Mouse (Mus musculus) heart, postnatal 0 days (tissue): ENCODE measurements at regions not wholly inside any gene's neighbourhood (a gene's known extent, or its start where the extent isn't known, plus 50 kb on each side); places are given as distances from the start of the nearest gene placed in this dataset.
A peak's percentile ranks its signal among the peaks of the same experiment; 100 is the strongest.

ENCODE experiments used
- ATAC-seq: fragments of 200-750 bp; cut with Nextera tagmentation; 2 replicates; pipeline ENCODE4 v1.8.0; 2017; ENCODE audit warnings: low read depth, moderate number of reproducible peaks, moderate library complexity; ENCODE audit not compliant: insufficient read depth
- DNase-seq: peaks from one replicate; pipeline ENCODE4 v3.0.0-alpha.2; 2016; ENCODE audit warnings: low spot score
- H3K27ac ChIP-seq: fragments of 300-500 bp; sonication (generic); 2 replicates; pipeline ENCODE4 v1.5.1; 2014; ENCODE audit warnings: low read depth, mild to moderate bottlenecking
- H3K27me3 ChIP-seq: fragments of 300-500 bp; sonication (generic); 2 replicates; pipeline ENCODE4 v1.6.1; 2014; ENCODE audit warnings: low read length, mixed read lengths; ENCODE audit not compliant: control insufficient read depth, insufficient read depth
- H3K36me3 ChIP-seq: fragments of 300-500 bp; sonication (generic); replicated peaks from 2 replicates; pipeline ENCODE4 v1.6.1; 2014; ENCODE audit warnings: low read length, mixed read lengths; ENCODE audit not compliant: control insufficient read depth, insufficient read depth
- H3K4me1 ChIP-seq: fragments of 300-500 bp; sonication (generic); 2 replicates; pipeline ENCODE4 v1.6.1; 2014; ENCODE audit warnings: antibody characterized with exemption; ENCODE audit not compliant: control insufficient read depth, insufficient read depth
- H3K4me2 ChIP-seq: fragments of 300-500 bp; sonication (generic); 2 replicates; pipeline ENCODE4 v1.6.1; 2014; ENCODE audit warnings: low read depth, mild to moderate bottlenecking, low read length, moderate library complexity
- H3K4me3 ChIP-seq: fragments of 300-500 bp; sonication (generic); 2 replicates; pipeline ENCODE4 v1.5.1; 2014; ENCODE audit warnings: low read depth, low read length
- H3K9ac ChIP-seq: fragments of 300-500 bp; sonication (generic); replicated peaks from 2 replicates; pipeline ENCODE4 v1.6.1; 2014; ENCODE audit warnings: low read depth, low read length, mixed read lengths
- H3K9me3 ChIP-seq: fragments of 300-500 bp; sonication (generic); replicated peaks from 2 replicates; pipeline ENCODE4 v1.6.1; 2016; ENCODE audit warnings: low read length; ENCODE audit not compliant: control insufficient read depth
- CTCF ChIP-seq: IDR thresholded peaks from 2 replicates; pipeline ENCODE4 v1.5.1; 2016; ENCODE audit warnings: antibody characterized with exemption, control low read depth, low read depth
- EP300 ChIP-seq: IDR thresholded peaks from 2 replicates; pipeline ENCODE4 v1.6.1; 2016; ENCODE audit warnings: antibody characterized with exemption, low read depth
- WGBS: fragments of 180-500 bp; shearing (Covaris S2); extraction: QIAGEN DNeasy Blood & Tissue Kit; methylation state at CpG from one replicate; pipeline ENCODE4 v1.1.7; 2014; 5-methylcytosine and 5-hydroxymethylcytosine counted together

- WGBS: 5% methylated on average over 10 of the region's 10 CpGs
- Histone ChIP-seq H3K27me3 (no peaks in the 10 kb centered on the region), H3K9me3 (no peaks in the 10 kb centered on the region), H3K4me2 (no peak overlapping the region), H3K36me3 (no peaks in the 10 kb centered on the region), H3K9ac (no peak overlapping the region), H3K27ac (no peak overlapping the region), H3K4me3 (no peak overlapping the region), H3K4me1 (no peaks in the 10 kb centered on the region)
- TF ChIP-seq CTCF (peak; percentile 76), EP300 (no peak)
- ATAC-seq (no peak), DNase-seq (peak; percentile 19)
These were observed 119.8 kb downstream of the Gm9195 start for GRCm38 (mm10) chr14:72371702-72372277.

DNA sequence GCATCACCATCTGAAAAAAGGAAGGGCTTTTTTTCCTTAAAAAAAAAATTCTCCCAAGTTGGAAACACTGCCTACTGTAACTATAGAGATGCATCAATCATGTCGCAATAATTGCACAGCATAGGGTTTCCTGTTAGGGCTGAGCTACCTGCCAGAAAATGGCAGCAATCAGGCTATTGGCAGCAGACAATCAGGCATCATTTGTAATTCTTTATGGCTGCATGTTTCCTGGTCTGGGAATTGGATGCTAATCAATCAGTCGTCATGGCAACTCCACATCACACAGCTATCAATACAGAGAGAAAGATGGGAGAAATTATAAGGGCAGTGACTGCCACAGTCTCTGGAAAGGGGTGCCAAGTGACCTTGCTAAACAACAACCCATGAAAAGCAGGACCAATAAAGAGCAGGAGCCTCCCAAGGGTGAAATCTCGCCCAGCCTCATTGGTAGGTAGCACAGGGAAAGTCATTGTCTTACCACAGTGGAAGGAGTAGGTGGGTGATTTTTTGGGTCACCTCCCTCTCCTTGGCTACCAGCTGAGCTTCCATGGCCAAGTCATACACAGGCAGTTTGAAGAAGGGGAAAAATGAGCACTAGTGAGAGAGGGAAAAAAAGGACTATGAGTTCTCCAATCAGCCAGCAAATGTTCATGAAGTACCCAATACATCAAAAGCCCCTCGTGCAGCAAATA lies 130.7 kb downstream of the Gm9195 start:
- no peak overlapping the region for H3K9ac ChIP-seq
- no peak for TF ChIP-seq CTCF
- no peak for TF ChIP-seq EP300
- H3K4me1 ChIP-seq: no peaks in the 10 kb centered on the region
- no peak for DNase-seq
- H3K27me3 ChIP-seq: no peaks in the 10 kb centered on the region
- H3K4me3 ChIP-seq: no peak overlapping the region
- H3K9me3 ChIP-seq: no peaks in the 10 kb centered on the region
- no peaks in the 10 kb centered on the region for H3K36me3 ChIP-seq
- WGBS: 68% methylated on average over 4 of the region's 4 CpGs
- H3K27ac ChIP-seq: no peak overlapping the region
- ATAC-seq: no peak
- no peak overlapping the region for H3K4me2 ChIP-seq

DNA sequence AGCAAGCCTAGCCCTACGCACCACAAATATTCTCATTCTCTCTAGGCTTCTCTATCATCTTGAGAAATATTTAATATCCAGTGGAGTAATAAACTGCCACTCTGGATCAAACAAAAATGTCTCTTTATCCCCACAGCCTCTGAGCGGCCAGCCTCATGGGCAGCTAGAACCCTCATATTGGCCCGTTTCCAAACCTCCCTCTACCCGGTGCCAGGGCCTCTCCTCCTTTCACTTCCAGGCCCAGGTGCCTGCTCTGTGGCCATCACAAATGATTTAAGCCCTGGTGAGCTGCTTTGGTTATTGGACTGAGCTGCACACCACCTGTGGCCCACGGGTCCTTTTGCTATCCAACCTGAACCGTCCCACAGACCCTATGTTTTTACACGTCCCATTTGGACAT lies 131.5 kb downstream of the Gm9195 start:
- no peaks in the 10 kb centered on the region for H3K27me3 ChIP-seq
- no peaks in the 10 kb centered on the region for H3K4me1 ChIP-seq
- no peaks in the 10 kb centered on the region for H3K36me3 ChIP-seq
- DNase-seq (no peak), ATAC-seq (no peak)
- H3K27ac ChIP-seq: no peak overlapping the region
- no peaks in the 10 kb centered on the region for H3K9me3 ChIP-seq
- H3K9ac ChIP-seq: no peak overlapping the region
- TF ChIP-seq EP300: no peak
- TF ChIP-seq CTCF: no peak
- H3K4me2 ChIP-seq: no peak overlapping the region
- WGBS: 77% methylated on average over 7 of the region's 7 CpGs
- H3K4me3 ChIP-seq: no peak overlapping the region

DNA sequence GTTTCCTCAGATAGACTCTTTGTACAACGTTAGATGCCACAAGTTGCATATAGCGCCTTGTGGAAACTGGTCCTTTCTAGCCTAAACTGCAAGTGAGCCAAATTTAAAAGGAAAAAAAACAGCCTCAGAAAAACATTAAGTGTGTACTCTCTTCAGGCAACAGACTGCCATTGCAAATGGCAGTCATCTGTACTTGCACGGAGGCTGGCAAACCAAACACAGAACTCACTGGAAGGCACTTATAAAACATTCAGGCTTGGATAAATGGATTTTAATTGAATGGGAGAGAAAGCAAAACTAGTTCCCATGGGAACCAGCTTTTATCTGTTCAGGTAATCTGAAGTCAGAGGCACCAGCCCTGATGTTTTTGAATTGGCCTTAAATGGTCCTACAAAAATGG lies 133.7 kb downstream of the Gm9195 start:
- H3K4me1 ChIP-seq: no peaks in the 10 kb centered on the region
- no peaks in the 10 kb centered on the region for H3K27me3 ChIP-seq
- H3K9me3 ChIP-seq: no peaks in the 10 kb centered on the region
- no peak overlapping the region for H3K27ac ChIP-seq
- DNase-seq (no peak), ATAC-seq (no peak)
- H3K4me2 ChIP-seq: no peak overlapping the region
- H3K36me3 ChIP-seq: no peaks in the 10 kb centered on the region
- TF ChIP-seq CTCF: no peak
- no peak for TF ChIP-seq EP300
- WGBS: 88% methylated on average over 3 of the region's 3 CpGs
- no peak overlapping the region for H3K4me3 ChIP-seq
- no peak overlapping the region for H3K9ac ChIP-seq

GRCm38 (mm10) chr14:72342181-72342580 lies 149.5 kb downstream of the Gm9195 start:
- Histone ChIP-seq H3K4me2 (no peak overlapping the region), H3K36me3 (no peaks in the 10 kb centered on the region), H3K27ac (no peak overlapping the region), H3K9ac (no peak overlapping the region), H3K4me1 (no peaks in the 10 kb centered on the region), H3K27me3 (no peaks in the 10 kb centered on the region), H3K9me3 (no peaks in the 10 kb centered on the region), H3K4me3 (no peak overlapping the region)
- TF ChIP-seq EP300 (no peak), CTCF (no peak)
- no peak for DNase-seq
- 42% methylated on average over 5 of the region's 5 CpGs for WGBS
- ATAC-seq: no peak

DNA sequence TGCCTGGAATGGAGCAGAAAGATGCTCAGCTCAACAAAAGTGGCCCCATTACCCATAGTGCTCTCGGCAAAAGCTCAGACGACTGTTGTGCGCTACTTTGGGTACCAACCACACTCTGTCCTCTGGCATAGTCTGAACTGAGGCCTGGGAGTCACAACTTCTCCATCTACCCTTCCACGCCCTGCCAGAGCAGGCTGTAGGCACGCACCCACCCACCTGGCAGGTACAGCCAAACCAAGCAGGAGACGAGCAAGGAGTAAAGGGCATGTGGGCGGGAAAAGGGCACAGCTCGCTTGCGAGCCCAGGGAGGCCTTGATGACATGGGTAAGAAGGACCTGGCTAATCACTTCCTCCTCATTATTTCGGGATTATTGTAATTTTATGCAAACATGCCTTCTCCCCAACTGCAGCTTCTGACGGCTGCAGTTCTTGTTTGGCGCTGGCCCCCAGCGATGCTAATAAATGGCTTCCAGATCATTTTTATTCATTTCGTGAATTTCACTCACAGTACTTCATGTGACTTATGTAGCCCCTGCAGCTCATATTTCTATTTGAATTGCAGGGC lies 150.0 kb downstream of the Gm9195 start:
- ATAC-seq: no peak
- H3K4me2 ChIP-seq: no peak overlapping the region
- no peaks in the 10 kb centered on the region for H3K36me3 ChIP-seq
- H3K4me1 ChIP-seq: no peaks in the 10 kb centered on the region
- DNase-seq: no peak
- H3K4me3 ChIP-seq: no peak overlapping the region
- no peak overlapping the region for H3K27ac ChIP-seq
- no peak overlapping the region for H3K9ac ChIP-seq
- H3K9me3 ChIP-seq: no peaks in the 10 kb centered on the region
- H3K27me3 ChIP-seq: no peaks in the 10 kb centered on the region
- WGBS: 71% methylated on average over 14 of the region's 14 CpGs
- TF ChIP-seq EP300: no peak
- TF ChIP-seq CTCF: no peak
